ENCODE assay signal across 8 mouse cellular contexts in the genomic region with DNA sequence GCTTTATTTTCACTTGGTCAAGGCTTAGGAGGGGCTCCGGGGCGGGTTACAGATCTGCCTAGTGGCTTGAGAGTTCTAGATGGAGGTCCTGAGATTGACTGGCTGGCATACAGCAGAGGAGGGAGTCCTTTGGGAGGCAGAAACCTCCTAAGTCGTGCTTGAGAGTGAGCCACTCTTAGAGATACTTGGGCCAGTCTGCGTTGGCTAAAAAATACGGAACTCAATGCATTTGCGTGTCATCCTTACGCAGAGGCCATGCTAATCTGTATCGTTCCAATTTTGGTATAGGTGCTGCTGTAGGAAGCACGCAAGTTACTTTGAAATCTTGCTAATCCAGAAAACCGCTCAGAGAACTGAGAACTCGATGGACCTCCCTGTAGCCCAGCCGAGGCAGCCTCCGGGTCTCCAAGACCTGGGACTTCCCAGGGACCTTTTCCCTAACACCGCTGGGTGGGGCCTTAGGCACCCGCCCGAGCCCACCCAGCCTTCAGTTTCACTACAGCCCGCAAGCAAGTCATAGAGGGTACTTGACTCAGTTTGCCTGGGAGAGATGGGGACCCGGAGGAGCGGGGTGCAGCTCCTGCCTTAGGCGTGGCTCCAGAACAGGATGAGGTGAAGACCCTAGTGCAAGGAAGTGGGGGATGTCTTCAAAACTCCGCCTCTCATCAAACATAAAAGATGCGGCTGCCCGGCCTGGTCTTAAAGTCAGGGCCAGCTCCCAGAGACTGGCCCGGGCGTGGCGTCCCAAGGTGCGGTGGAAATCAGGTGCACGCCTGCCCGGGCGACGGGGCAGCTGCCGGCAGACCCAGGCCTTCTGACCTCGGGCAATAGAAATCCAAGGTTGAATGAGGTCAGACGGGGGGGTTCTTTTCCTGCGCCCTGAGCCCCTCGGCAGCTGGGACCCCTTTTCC. TPM values are rescaled to one million over a fixed set of nuclear protein-coding genes. Genes with fewer than 3 reads are reported as not detected.
A peak's percentile ranks its signal among the peaks of the same experiment; 100 is the strongest.
DNase-seq lines count a peak whose midpoint lies in the region; ATAC-seq and TF ChIP-seq lines count a peak whose summit lies in the region.

No protein-coding gene starts in this region.

- no peak for DNase-seq in layer of hippocampus, adult 2 months (ENCODE audit: low spot score in 2 of 2)
- DNase-seq in layer of hippocampus, postnatal 10 days (ENCODE audit: low spot score in 2 of 2): no peak
- no peak for DNase-seq in midbrain, postnatal 0 days (ENCODE audit: low spot score)
- no peak for DNase-seq in layer of hippocampus, postnatal 36 days
- no peak for DNase-seq in right cerebral cortex, adult 18-20 months
- no peak for DNase-seq in adrenal gland, postnatal 25 days

- TF ChIP-seq POLR2A in cortical plate, adult 2 months (IDR thresholded peaks at IDR 0.05; ENCODE audit: extremely low read depth, insufficient read depth, low read length): no peak

- no peak for ATAC-seq in hindbrain, embryonic 16.5 days
- no peak for ATAC-seq in midbrain, postnatal 0 days (ENCODE audit: low FRiP score)

- H3K9ac ChIP-seq in hindbrain, embryonic 16.5 days (ENCODE audit: low read depth, low read length): peak overlapping the region; percentile 87
- peak overlapping the region; percentile 61 for H3K9ac ChIP-seq in midbrain, postnatal 0 days (replicated peaks; ENCODE audit: low read length, poor library complexity, severe bottlenecking)

- H3K27ac ChIP-seq in layer of hippocampus, adult 2 months: peak overlapping the region; percentile 89
- H3K27ac ChIP-seq in cortical plate, adult 2 months (ENCODE audit: insufficient read depth, low read length): peak overlapping the region; percentile 66
- H3K27ac ChIP-seq in hindbrain, embryonic 16.5 days (ENCODE audit: low read depth, low read length): peak overlapping the region; percentile 82; the same call in 1 of the 2 replicates
- H3K27ac ChIP-seq in midbrain, postnatal 0 days (ENCODE audit: low read depth, low read length): no peak overlapping the region

- H3K27me3 ChIP-seq in hindbrain, embryonic 16.5 days (replicated peaks; ENCODE audit: control insufficient read depth, insufficient read depth, low read length): no peaks in the 10 kb centered on the region
- H3K27me3 ChIP-seq in midbrain, postnatal 0 days (ENCODE audit: insufficient read depth, low read length): no peaks in the 10 kb centered on the region

- H3K4me3 ChIP-seq in layer of hippocampus, adult 2 months: peak overlapping the region; percentile 96
- H3K4me3 ChIP-seq in cortical plate, adult 2 months (ENCODE audit: insufficient read depth, low read length): peak overlapping the region; percentile 98
- peak overlapping the region; percentile 84 for H3K4me3 ChIP-seq in hindbrain, embryonic 16.5 days (ENCODE audit: low read length)
- H3K4me3 ChIP-seq in midbrain, postnatal 0 days (ENCODE audit: low read depth, low read length): peak overlapping the region; percentile 59

- H3K4me1 ChIP-seq in cortical plate, adult 2 months (ENCODE audit: control insufficient read depth, insufficient read depth, low read length): peaks cover 15% of the 10 kb centered on the region
- peaks cover 23% of the 10 kb centered on the region for H3K4me1 ChIP-seq in hindbrain, embryonic 16.5 days (ENCODE audit: control insufficient read depth, insufficient read depth, low read depth, low read length)
- peaks cover 8% of the 10 kb centered on the region; the same call in 1 of the 2 replicates for H3K4me1 ChIP-seq in midbrain, postnatal 0 days (ENCODE audit: insufficient read depth, low read length)

- H3K4me2 ChIP-seq in hindbrain, embryonic 16.5 days (ENCODE audit: low read length): peak overlapping the region; percentile 94
- H3K4me2 ChIP-seq in midbrain, postnatal 0 days (ENCODE audit: low read depth, low read length, poor library complexity, severe bottlenecking): peak overlapping the region; percentile 88

- H3K36me3 ChIP-seq in hindbrain, embryonic 16.5 days (ENCODE audit: control insufficient read depth, insufficient read depth, low read length): no peaks in the 10 kb centered on the region
- H3K36me3 ChIP-seq in midbrain, postnatal 0 days (ENCODE audit: insufficient read depth, low read length): no peaks in the 10 kb centered on the region

- 5% methylated on average over 36 of the region's 36 CpGs for WGBS in hindbrain, embryonic 16.5 days
- WGBS in midbrain, postnatal 0 days: 7% methylated on average over 36 of the region's 36 CpGs

- no peaks in the 10 kb centered on the region; the same call in 1 of the 2 replicates for H3K9me3 ChIP-seq in hindbrain, embryonic 16.5 days (ENCODE audit: control insufficient read depth, low read length)
- no peaks in the 10 kb centered on the region for H3K9me3 ChIP-seq in midbrain, postnatal 0 days (ENCODE audit: low read length)

- no peak for TF ChIP-seq CTCF in layer of hippocampus, adult 2 months (conservative IDR thresholded peaks at IDR 0.05)
- TF ChIP-seq CTCF in cortical plate, adult 2 months (IDR thresholded peaks at IDR 0.05; ENCODE audit: extremely low read depth, insufficient read depth, low read length): no peak
- TF ChIP-seq CTCF in midbrain, postnatal 0 days (IDR thresholded peaks at IDR 0.05): no peak

RNA-seq across cellular contexts. Expression of gene Myh9, which starts 1.3 kb away (rescaled TPM):
- total RNA-seq in layer of hippocampus, adult 2 months (2021): 10 to 100 TPM; 88.3 to 96.3 TPM
- 10 to 100 TPM; 65.2 to 75.2 TPM for total RNA-seq in layer of hippocampus, postnatal 10 days (2021)
- 32.6 and 34.2 TPM in 2 replicates for polyA plus RNA-seq in cortical plate, adult 2 months (2012; rRNA removed)
- polyA plus RNA-seq in hindbrain, embryonic 16.5 days (2015; fragmentation: Nextera tagmentation; extraction: Ambion mirVana): 8.4 and 11.8 TPM in 2 replicates
- 26.9 and 30.8 TPM in 2 replicates for total RNA-seq in midbrain, postnatal 0 days (2014; rRNA removed)
- polyA plus RNA-seq in midbrain, postnatal 0 days (2015; fragmentation: Nextera tagmentation; extraction: Ambion mirVana): 6.4 and 8.2 TPM in 2 replicates
- total RNA-seq in layer of hippocampus, postnatal 36 days (2021): 100 to 1,000 TPM in 1 of 2 experiments, 10 to 100 TPM in 1; 92.4 to 103 TPM
- total RNA-seq in adrenal gland, postnatal 25 days (2021): 325 and 352 TPM in 2 replicates
